Comparison of ENCODE assay signal across 13 mouse cellular contexts in the genomic region with DNA sequence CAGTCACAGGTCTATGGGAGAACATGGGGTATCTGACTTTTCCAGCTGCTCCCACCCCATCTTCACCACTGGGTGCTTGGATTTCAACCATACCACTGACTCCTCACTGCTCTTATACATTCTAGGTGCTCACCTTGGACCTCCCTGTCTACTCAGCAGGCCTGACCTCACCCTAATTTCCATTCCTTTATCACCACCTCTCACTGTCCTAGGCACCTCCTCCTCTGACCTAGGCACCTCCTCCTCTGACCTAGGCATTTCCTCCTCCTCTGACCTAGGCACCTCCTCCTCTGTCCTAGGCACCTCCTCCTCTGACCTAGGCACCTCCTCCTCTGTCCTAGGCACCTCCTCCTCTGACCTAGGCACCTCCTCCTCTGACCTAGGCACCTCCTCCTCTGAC. TPM values are rescaled to one million over a fixed set of nuclear protein-coding genes. Genes with fewer than 3 reads are reported as not detected.
DNase-seq lines count a peak whose midpoint lies in the region; ATAC-seq lines count a peak whose summit lies in the region.
"Not testable (repeated sequence)": the region's sequence is repeated elsewhere in the genome, so short reads cannot be mapped to it uniquely, and the experiment has no call there.
"Had no signal": no experiment of that assay in that cellular context is flagged by ENCODE, and none has a peak within 500 bp of the region (broad histone marks: within the 10 kb centered on the region; RNA-seq: fewer than 3 reads in every experiment).

No protein-coding gene starts in this region.

- DNase-seq in 416B (ENCODE audit: low read depth) (peak; percentile 13), ES-CJ7 (ENCODE audit: low read depth, low spot score) (peak; percentile 41), ES-E14 (ENCODE audit: low read depth, low spot score) (peak; percentile 27), R1 (ENCODE audit: low read depth, low spot score) (peak; percentile 72), ZHBTc4 (ENCODE audit: low read depth, low spot score) (peak; percentile 72)

- H3K27ac ChIP-seq in ES-E14 (ENCODE audit: insufficient read depth, low read depth, low read length, poor library complexity, severe bottlenecking), result not testable (repeated sequence)

- not testable (repeated sequence) for H3K9ac ChIP-seq in ES-E14 (ENCODE audit: insufficient read depth, low read depth, low read length, poor library complexity, severe bottlenecking)

- H3K9me3 ChIP-seq in ES-E14 (ENCODE audit: control insufficient read depth, insufficient read depth, low read depth, low read length), result not testable (repeated sequence)

- peaks cover 29% of the 10 kb centered on the region for H3K36me3 ChIP-seq in ES-E14 (ENCODE audit: control insufficient read depth, insufficient read depth, low read length, poor library complexity, severe bottlenecking)

- not testable (repeated sequence) for H3K4me1 ChIP-seq in ES-E14 (ENCODE audit: control insufficient read depth in 2 of 2, insufficient read depth in 2 of 2, low read length in 2 of 2, poor library complexity in 1 of 2)

- in situ Hi-C loops in ES-E14 (cut with MboI; ENCODE audit: low sequenced_read_pairs in 2 of 2, unreplicated experiment in 2 of 2), result not testable (repeated sequence)

- 0 out of 2 replicates have a peak, but pooled peaks have one; percentile 15 for ATAC-seq in megakaryocyte-erythroid progenitor cell, adult 5-6 weeks (replicated peaks; ENCODE audit: low FRiP score, low TSS enrichment, poor library complexity, severe bottlenecking)

- H3K4me3 ChIP-seq in ES-E14 (ENCODE audit: insufficient read depth in 1 of 2, low read depth in 1 of 2, low read length in 2 of 2, poor library complexity in 1 of 2, severe bottlenecking in 1 of 2), result not testable (repeated sequence)

RNA-seq across cellular contexts. Expression of gene Emilin3, which starts 45.2 kb away (rescaled TPM):
- 2.8 and 5.0 TPM in 2 replicates for total RNA-seq in ES-E14 (2012; rRNA removed)
- not detected in 2 replicates for total RNA-seq in megakaryocyte-erythroid progenitor cell, adult 5-6 weeks (2014; fragmentation: Nextera tagmentation)
- total RNA-seq in megakaryocyte-erythroid progenitor cell, adult 5-6 weeks (2017), result not detected in 2 replicates
- total RNA-seq: adrenal gland, adult 18-20 months; adrenal gland, adult 2 months; adrenal gland, adult 8-10 months; adrenal gland, postnatal 25 days; adrenal gland, postnatal 36 days; CH12.LX; MEL had no signal

Comparison
In these comparisons a context has a peak if more than half of its experiments do, and no peak if none do; other contexts are left out.
1. DNase-seq: peak in every context shown above with its lines; median percentile 72 in R1; 72 in ZHBTc4; 41 in ES-CJ7; 27 in ES-E14; 13 in 416B.